Mouse (Mus musculus): ENCODE data around the gene ccdc198.

GRCm38 (mm10) chr14:49218677-49219076 lies 26.6 kb downstream of the ccdc198 start:
- TF ChIP-seq CTCF (IDR thresholded peaks at IDR 0.05; ENCODE audit: extremely low read depth, insufficient read depth, low read length): no peak
- TF ChIP-seq POLR2A (IDR thresholded peaks at IDR 0.05; ENCODE audit: extremely low read depth, insufficient read depth, low read length): no peak
